Mouse (Mus musculus): ENCODE measurements at regions not wholly inside any gene's neighbourhood (a gene's known extent, or its start where the extent isn't known, plus 50 kb on each side); places are given as distances from the start of the nearest gene placed in this dataset.

DNA sequence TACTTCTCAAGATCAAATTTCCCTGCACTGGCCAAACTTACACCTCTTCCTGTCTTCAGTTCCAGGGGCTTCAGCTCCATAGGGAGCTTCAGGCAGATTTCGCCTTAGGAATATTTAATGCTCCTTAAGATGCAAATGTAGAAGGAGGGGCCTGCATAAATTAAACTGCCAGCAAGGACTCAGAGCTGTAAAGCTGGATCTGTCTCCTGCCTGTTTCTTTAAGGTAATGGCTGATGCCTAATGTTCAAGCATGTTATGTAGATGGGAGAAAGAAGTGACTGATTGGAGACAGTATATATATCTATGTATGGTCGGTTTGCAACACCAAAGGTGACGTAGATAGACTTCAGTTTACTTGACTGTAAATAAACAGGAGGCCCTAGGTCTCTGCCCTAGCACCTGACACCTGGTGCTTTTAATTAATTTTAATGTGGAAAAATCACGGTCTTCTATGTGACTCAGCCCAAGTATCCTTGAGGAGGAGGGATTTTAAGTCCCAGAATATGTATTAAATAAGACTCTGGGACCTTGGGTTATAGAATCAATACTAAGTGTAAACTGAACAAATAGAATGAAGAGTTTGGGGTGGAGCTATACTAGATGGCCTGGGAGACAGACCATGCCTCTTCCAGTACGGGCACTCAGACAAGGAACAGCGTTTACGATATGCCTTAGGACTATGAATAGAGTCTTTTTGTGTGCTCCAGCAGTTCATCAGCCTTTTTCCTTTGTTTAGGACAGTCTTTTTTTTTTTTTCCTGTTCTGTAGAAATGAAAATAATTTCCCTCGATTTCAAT, 651.7 kb upstream of the Lmcd1 start:
- no peaks in the 10 kb centered on the region for H3K36me3 ChIP-seq (replicated peaks; ENCODE audit: insufficient read depth, low read length)
- no peaks in the 10 kb centered on the region for H3K27me3 ChIP-seq (ENCODE audit: insufficient read depth, low read length)
- no peak for ATAC-seq

DNA sequence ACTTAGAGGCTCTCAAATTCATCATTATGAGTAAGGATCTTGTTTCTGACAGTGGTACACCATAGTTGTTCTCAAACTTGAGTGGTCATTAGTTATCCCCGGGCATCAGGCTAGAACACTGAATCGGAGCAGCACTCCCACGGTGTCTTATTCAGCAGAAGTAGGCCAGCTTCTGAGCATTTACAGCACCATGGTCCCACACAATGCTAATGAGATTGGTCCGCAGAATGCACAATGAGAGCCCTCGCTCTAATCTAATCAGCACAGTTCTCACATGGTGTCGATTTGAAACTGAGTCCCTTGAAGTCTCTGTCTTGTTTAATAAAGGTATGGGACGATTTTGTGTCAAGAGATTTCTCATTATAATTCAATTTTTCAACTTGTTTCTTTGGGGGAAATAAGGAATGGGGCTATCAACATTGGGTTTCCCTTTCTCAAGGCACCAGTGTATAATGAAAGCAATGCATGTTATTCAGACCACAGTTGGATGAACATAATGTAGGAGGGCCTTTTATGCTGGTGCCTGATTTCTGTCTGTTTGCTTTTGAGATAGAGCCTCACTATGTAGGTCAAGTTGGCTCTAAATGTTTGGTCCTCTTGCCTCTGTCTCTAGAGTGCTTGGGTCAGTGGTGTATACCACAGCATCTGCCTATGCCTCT, 650.9 kb upstream of the Lmcd1 start:
- DNase-seq (no peak), ATAC-seq (no peak)
- no peak for TF ChIP-seq CTCF (IDR thresholded peaks at IDR 0.05; ENCODE audit: low read depth)
- no peak for TF ChIP-seq EP300 (IDR thresholded peaks at IDR 0.05; ENCODE audit: low read depth)
- H3K9me3 ChIP-seq (ENCODE audit: low read length): no peaks in the 10 kb centered on the region
- WGBS (ENCODE audit: insufficient replicate concordance): 69% methylated on average over 7 of the region's 7 CpGs
- no peak overlapping the region for H3K9ac ChIP-seq (replicated peaks)
- no peaks in the 10 kb centered on the region for H3K36me3 ChIP-seq (replicated peaks; ENCODE audit: insufficient read depth, low read length)
- H3K27ac ChIP-seq (ENCODE audit: low read depth): no peak overlapping the region
- no peaks in the 10 kb centered on the region for H3K4me1 ChIP-seq (ENCODE audit: insufficient read depth)
- no peak overlapping the region for H3K4me2 ChIP-seq (ENCODE audit: low read depth, low read length)
- H3K27me3 ChIP-seq (ENCODE audit: insufficient read depth, low read length): no peaks in the 10 kb centered on the region
- H3K4me3 ChIP-seq (ENCODE audit: low read depth, low read length): no peak overlapping the region

More for the DNA sequence above, 651.7 kb upstream of the Lmcd1 start:
- no peaks in the 10 kb centered on the region for H3K4me1 ChIP-seq (ENCODE audit: insufficient read depth)
- H3K27ac ChIP-seq (ENCODE audit: low read depth): no peak overlapping the region
- no peak overlapping the region for H3K4me3 ChIP-seq (ENCODE audit: low read depth, low read length)
- WGBS (ENCODE audit: insufficient replicate concordance): 63% methylated on average over 8 of the region's 8 CpGs
- H3K9ac ChIP-seq (replicated peaks): no peak overlapping the region
- DNase-seq: no peak
- TF ChIP-seq EP300 (IDR thresholded peaks at IDR 0.05; ENCODE audit: low read depth) (no peak), CTCF (IDR thresholded peaks at IDR 0.05; ENCODE audit: low read depth) (no peak)
- H3K4me2 ChIP-seq (ENCODE audit: low read depth, low read length): no peak overlapping the region
- H3K9me3 ChIP-seq (ENCODE audit: low read length): no peaks in the 10 kb centered on the region

DNA sequence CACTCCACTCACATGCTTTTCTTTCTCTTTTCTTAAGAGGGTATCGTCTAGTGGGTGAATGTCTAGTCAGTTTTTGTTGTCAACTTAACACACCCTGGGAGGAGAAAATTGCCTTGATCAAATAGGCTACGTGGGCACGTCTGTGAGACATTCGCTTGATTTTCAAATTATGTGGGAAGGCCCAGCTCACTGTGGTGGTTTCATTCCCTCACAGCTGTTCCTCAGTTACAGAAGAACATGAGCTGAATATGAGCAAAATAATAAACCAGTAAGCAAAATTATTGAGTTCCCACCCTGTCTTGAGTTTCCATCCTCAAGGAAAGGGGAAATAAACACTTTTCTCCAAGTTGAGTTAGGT, 650.4 kb upstream of the Lmcd1 start:
- WGBS (ENCODE audit: insufficient replicate concordance): 84% methylated on average over 4 of the region's 4 CpGs
- no peaks in the 10 kb centered on the region for H3K27me3 ChIP-seq (ENCODE audit: insufficient read depth, low read length)
- no peak overlapping the region for H3K27ac ChIP-seq (ENCODE audit: low read depth)
- H3K36me3 ChIP-seq (replicated peaks; ENCODE audit: insufficient read depth, low read length): no peaks in the 10 kb centered on the region
- H3K4me3 ChIP-seq (ENCODE audit: low read depth, low read length): no peak overlapping the region
- DNase-seq: no peak
- TF ChIP-seq EP300 (IDR thresholded peaks at IDR 0.05; ENCODE audit: low read depth) (no peak), CTCF (IDR thresholded peaks at IDR 0.05; ENCODE audit: low read depth) (no peak)
- no peak overlapping the region for H3K4me2 ChIP-seq (ENCODE audit: low read depth, low read length)
- no peaks in the 10 kb centered on the region for H3K4me1 ChIP-seq (ENCODE audit: insufficient read depth)
- H3K9ac ChIP-seq (replicated peaks): no peak overlapping the region
- no peaks in the 10 kb centered on the region for H3K9me3 ChIP-seq (ENCODE audit: low read length)
- no peak for ATAC-seq

DNA sequence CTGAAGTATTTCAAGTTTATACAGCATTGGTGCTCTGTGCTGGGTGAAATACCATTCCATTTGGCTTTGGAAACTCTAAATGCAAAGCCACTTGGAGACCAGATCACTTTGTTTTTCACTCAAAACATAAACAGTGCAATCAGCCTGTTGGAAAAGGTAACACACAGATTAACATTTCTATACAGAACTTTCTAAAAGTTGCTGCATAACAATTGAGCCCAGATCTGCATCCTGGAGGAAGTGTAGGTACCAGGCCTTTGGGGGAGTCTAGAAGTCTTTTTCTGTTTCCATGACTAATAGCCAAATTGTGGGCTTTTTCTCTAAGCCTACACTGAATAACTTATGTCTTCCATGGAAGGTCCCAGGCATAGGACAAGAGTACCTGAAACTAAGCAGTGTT, 648.1 kb upstream of the Lmcd1 start:
- no peak overlapping the region for H3K4me2 ChIP-seq (ENCODE audit: low read depth, low read length)
- no peaks in the 10 kb centered on the region for H3K36me3 ChIP-seq (replicated peaks; ENCODE audit: insufficient read depth, low read length)
- TF ChIP-seq EP300 (IDR thresholded peaks at IDR 0.05; ENCODE audit: low read depth) (no peak), CTCF (IDR thresholded peaks at IDR 0.05; ENCODE audit: low read depth) (no peak)
- H3K27ac ChIP-seq (ENCODE audit: low read depth): no peak overlapping the region
- no peak overlapping the region for H3K9ac ChIP-seq (replicated peaks)
- no peak overlapping the region for H3K4me3 ChIP-seq (ENCODE audit: low read depth, low read length)
- H3K4me1 ChIP-seq (ENCODE audit: insufficient read depth): no peaks in the 10 kb centered on the region
- DNase-seq: no peak
- H3K27me3 ChIP-seq (ENCODE audit: insufficient read depth, low read length): no peaks in the 10 kb centered on the region
- H3K9me3 ChIP-seq (ENCODE audit: low read length): no peaks in the 10 kb centered on the region
- ATAC-seq: no peak

GRCm38 (mm10) chr6:111652736-111653135, 620.8 kb upstream of the Lmcd1 start:
- Histone ChIP-seq H3K36me3 (replicated peaks; ENCODE audit: insufficient read depth, low read length) (no peaks in the 10 kb centered on the region), H3K27me3 (ENCODE audit: insufficient read depth, low read length) (no peaks in the 10 kb centered on the region), H3K9me3 (ENCODE audit: low read length) (no peaks in the 10 kb centered on the region), H3K27ac (ENCODE audit: low read depth) (no peak overlapping the region), H3K4me1 (ENCODE audit: insufficient read depth) (no peaks in the 10 kb centered on the region), H3K4me3 (ENCODE audit: low read depth, low read length) (no peak overlapping the region), H3K9ac (replicated peaks) (no peak overlapping the region), H3K4me2 (ENCODE audit: low read depth, low read length) (no peak overlapping the region)
- ATAC-seq (no peak), DNase-seq (no peak)
- 86% methylated on average over 3 of the region's 3 CpGs for WGBS (ENCODE audit: insufficient replicate concordance)
- TF ChIP-seq EP300 (IDR thresholded peaks at IDR 0.05; ENCODE audit: low read depth) (no peak), CTCF (IDR thresholded peaks at IDR 0.05; ENCODE audit: low read depth) (no peak)

DNA sequence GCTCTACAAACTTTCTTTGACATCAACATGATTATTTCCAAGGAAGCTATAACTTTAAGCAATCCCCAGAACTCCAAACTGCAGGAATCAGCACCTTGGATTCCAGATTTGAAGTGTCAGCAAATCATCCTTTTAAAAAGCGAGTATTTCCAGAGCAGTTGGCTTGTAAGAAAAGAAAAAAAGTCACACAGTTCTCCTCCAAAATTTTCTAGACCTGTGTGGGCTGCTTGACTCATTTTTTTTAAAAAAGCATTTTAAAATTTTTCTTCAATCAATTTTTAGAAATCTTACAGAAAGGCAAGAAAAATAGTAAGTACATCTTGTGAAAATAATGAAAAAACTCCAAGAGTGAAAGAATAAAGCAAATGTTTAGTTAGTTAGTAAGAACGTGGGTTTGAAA, 613.6 kb upstream of the Lmcd1 start:
- no peak for DNase-seq
- Histone ChIP-seq H3K9me3 (ENCODE audit: low read length) (no peaks in the 10 kb centered on the region), H3K4me1 (ENCODE audit: insufficient read depth) (no peaks in the 10 kb centered on the region), H3K4me2 (ENCODE audit: low read depth, low read length) (no peak overlapping the region), H3K27me3 (ENCODE audit: insufficient read depth, low read length) (no peaks in the 10 kb centered on the region), H3K36me3 (replicated peaks; ENCODE audit: insufficient read depth, low read length) (no peaks in the 10 kb centered on the region), H3K4me3 (ENCODE audit: low read depth, low read length) (no peak overlapping the region), H3K9ac (replicated peaks) (no peak overlapping the region), H3K27ac (ENCODE audit: low read depth) (no peak overlapping the region)
- no peak for ATAC-seq
- TF ChIP-seq EP300 (IDR thresholded peaks at IDR 0.05; ENCODE audit: low read depth) (no peak), CTCF (IDR thresholded peaks at IDR 0.05; ENCODE audit: low read depth) (no peak)
- WGBS (ENCODE audit: insufficient replicate concordance): 70% methylated on average over 2 of the region's 2 CpGs

Measured in liver, postnatal 0 days (tissue).